Mouse (Mus musculus) liver, postnatal 0 days (tissue): ENCODE results near the gene Gadl1.

Source experiments
- CTCF ChIP-seq: sonication (generic); IDR thresholded peaks from 2 replicates; pipeline ENCODE4 v1.5.1; 2016; ENCODE audit warnings: antibody characterized with exemption, low read depth
- EP300 ChIP-seq: IDR thresholded peaks from 2 replicates; pipeline ENCODE4 v1.6.1; 2016; ENCODE audit warnings: antibody characterized with exemption, low read depth, mild to moderate bottlenecking

DNA sequence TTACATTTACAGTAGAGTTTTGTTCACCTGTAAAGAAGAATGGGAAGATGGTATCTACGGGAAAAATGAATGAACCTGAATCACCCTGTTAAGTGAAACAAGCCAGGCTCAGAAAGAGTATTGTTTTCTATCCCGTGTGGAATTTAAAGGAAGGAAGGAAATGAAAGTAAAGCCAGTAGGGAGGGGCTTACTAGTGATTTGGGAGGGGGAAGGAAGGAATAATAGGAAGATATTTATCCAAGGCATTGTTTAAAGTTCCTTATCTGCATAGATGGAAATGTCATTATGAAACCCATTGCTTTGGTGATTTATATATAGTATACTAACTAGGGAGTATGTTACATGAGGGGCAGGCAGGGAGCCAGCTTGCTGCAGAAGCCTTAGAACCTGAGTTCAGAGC is 199.5 kb downstream of the Gadl1 start:
- no peak for TF ChIP-seq CTCF
- TF ChIP-seq EP300: no peak
